Mouse (Mus musculus) right cerebral cortex, postnatal 14 days (tissue): ENCODE measurements around the gene Prl7c1.
"Not testable (repeated sequence)": the region's sequence is repeated elsewhere in the genome, so short reads cannot be mapped to it uniquely, and the experiment has no call there.

Experiments
- DNase-seq: peaks from one replicate; pipeline ENCODE4 v3.0.0; 2022

Prl7c1 gene

GRCm38 (mm10) chr13:27780704-27781103 lies at the start of gene Prl7c1:
Prl7c1 (minus strand) TSS chr13:27780804.
- DNase-seq: not testable (repeated sequence)

DNA sequence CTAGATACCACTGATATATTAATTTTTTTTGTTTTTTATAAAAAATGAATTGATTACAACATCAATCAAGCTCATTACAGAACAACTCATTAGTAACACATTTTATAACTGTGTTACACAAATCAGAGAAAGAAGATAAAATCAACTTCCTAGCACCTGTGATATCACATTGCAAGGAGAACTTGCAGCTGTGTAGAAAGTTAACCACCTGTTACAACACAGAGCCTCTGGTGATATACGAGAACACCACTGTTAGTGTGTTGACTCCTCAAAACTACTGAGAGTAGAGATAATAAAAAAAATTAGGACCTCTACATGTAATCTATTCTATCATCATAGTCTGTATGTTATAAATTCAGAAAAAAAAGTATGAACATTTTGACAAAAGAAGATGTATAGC lies 22.2 kb upstream of the Prl7c1 start:
- no peak for DNase-seq

- no peak for DNase-seq
These were observed 20.8 kb upstream of the Prl7c1 start, which contains the start of gene Prl2a1 for GRCm38 (mm10) chr13:27801354-27801753. Prl2a1 (plus strand) TSS chr13:27801654.

GRCm38 (mm10) chr13:27799303-27799702 lies 18.7 kb upstream of the Prl7c1 start:
- no peak for DNase-seq

DNA sequence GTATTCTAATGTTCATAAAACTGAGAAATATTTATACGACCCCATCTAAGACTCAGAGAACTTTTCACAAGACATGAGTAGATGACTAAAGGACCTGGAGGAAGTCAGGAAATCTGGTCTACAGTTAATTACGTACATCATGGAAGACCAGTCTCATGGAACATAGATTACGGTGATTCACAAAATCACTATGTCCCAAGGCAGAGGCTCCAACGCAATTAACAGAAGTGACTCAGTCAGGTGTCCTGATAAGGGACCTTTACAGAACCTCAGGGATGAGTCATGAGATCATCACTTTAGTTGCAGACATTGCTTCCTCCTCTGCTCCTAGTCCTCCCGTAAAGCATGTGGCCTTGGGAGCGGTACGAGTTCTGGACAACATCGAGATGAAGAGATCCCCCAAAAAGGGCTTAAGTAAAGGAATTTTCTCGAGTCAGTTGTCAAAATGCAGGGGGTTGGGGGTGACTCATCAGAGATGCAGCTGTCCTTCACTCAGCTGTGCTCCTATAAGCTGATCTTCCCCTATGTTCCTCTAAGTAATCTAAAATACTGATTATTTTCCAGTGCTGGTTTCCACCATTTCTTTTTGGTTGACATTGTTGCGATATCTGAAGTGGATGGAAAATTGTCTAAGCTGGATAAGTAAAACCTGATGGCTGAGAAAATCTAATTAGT lies 46.0 kb downstream of the Prl7c1 start:
- DNase-seq: no peak

- not testable (repeated sequence) for DNase-seq
These were observed 50.2 kb downstream of the Prl7c1 start for GRCm38 (mm10) chr13:27730286-27730959.

DNA sequence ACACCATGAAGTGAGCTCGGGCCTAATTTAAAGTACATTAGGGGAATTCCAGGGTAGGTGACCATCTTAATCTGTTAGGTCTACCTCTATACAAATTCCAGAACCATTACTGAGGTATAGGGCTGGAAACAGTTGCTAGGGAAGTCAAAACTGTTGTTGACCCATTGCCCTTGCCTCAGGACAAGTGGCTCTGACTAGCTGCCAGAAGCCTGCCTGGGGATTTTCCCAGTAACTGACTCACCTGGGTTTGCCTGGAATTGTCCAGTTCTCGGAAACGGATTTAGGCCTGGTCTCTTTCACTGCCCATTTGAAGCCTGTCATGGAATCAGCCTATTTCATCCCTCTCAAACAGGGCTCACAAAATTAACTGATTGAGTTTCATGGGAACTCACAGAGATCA lies 55.5 kb downstream of the Prl7c1 start:
- not testable (repeated sequence) for DNase-seq
